Mouse (Mus musculus): ENCODE measurements around the gene Gm27029.

GRCm38 (mm10) chr11:101417101-101417855 is 7.3 kb downstream of the Gm27029 start, which contains the start of gene Aarsd1:
- TF ChIP-seq POLR2A (IDR thresholded peaks at IDR 0.05; ENCODE audit: insufficient read depth, low read length) (peak; percentile 27), CTCF (IDR thresholded peaks at IDR 0.05; ENCODE audit: low read depth, low read length) (no peak), EP300 (IDR thresholded peaks at IDR 0.05; ENCODE audit: insufficient read depth, low read depth, low read length) (0 out of 2 replicates have a peak, but pooled peaks have one; percentile 3)

All from ES-Bruce4 (cell line).